Mouse (Mus musculus) embryonic facial prominence, embryonic 14.5 days (tissue): ENCODE measurements around the gene Unc13a. TPM values are rescaled to one million over a fixed set of nuclear protein-coding genes. Genes with fewer than 3 reads are reported as not detected.

ENCODE experiments used
- ATAC-seq: fragments of 200-750 bp; cut with Nextera tagmentation; 2 replicates; pipeline ENCODE4 v1.8.0; 2017; ENCODE audit warnings: low read depth, moderate number of reproducible peaks, moderate TSS enrichment
- DNase-seq: peaks from one replicate; pipeline ENCODE4 v3.0.0-alpha.2; 2015; ENCODE audit warnings: low spot score
- H3K27ac ChIP-seq: fragments of 300-500 bp; sonication (generic); replicated peaks from 2 replicates; pipeline ENCODE4 v1.5.1; 2014; ENCODE audit warnings: low read depth, mild to moderate bottlenecking, low read length, moderate library complexity
- H3K27me3 ChIP-seq: fragments of 300-500 bp; sonication (generic); replicated peaks from 2 replicates; pipeline ENCODE4 v1.6.1; 2014; ENCODE audit warnings: low read length; ENCODE audit not compliant: control insufficient read depth, insufficient read depth
- H3K36me3 ChIP-seq: fragments of 300-500 bp; sonication (generic); 2 replicates; pipeline ENCODE4 v1.6.1; 2014; ENCODE audit warnings: low read length, mixed read lengths; ENCODE audit not compliant: control insufficient read depth, insufficient read depth
- H3K4me1 ChIP-seq: fragments of 300-500 bp; sonication (generic); 2 replicates; pipeline ENCODE4 v1.6.1; 2014; ENCODE audit warnings: antibody characterized with exemption, low read length; ENCODE audit not compliant: control insufficient read depth, insufficient read depth
- H3K4me2 ChIP-seq: fragments of 300-500 bp; sonication (generic); 2 replicates; pipeline ENCODE4 v1.6.1; 2014; ENCODE audit warnings: low read depth, mild to moderate bottlenecking, low read length, moderate library complexity, mixed read lengths
- H3K4me3 ChIP-seq: fragments of 300-500 bp; sonication (generic); 2 replicates; pipeline ENCODE4 v1.5.1; 2014; ENCODE audit warnings: low read depth, mild to moderate bottlenecking, low read length
- H3K9ac ChIP-seq: fragments of 300-500 bp; sonication (generic); 2 replicates; pipeline ENCODE4 v1.6.1; 2014; ENCODE audit warnings: low read depth, mild to moderate bottlenecking, low read length, moderate library complexity, mixed read lengths
- H3K9me3 ChIP-seq: fragments of 300-500 bp; sonication (generic); 2 replicates; pipeline ENCODE4 v1.6.1; 2016; ENCODE audit warnings: low read length; ENCODE audit not compliant: control insufficient read depth
- WGBS: fragments of 180-500 bp; shearing (Covaris S2); extraction: QIAGEN DNeasy Blood & Tissue Kit; methylation state at CpG from one replicate; pipeline ENCODE4 v1.1.7; 2014; 5-methylcytosine and 5-hydroxymethylcytosine counted together
- polyA plus RNA-seq: library from polyadenylated mRNA; unstranded; fragments of >200 nt; fragmentation: Nextera tagmentation; extraction: Ambion mirVana; gene quantifications from 2 replicates; pipeline ENCODE4 v1.2.1, GENCODE M21; 2014

The Unc13a gene
- polyA plus RNA-seq, 1 experiment from 2014 or later, result 1.1 TPM

GRCm38 (mm10) chr8:71645510-71645909, 26.0 kb downstream of the Unc13a start:
- Histone ChIP-seq H3K4me2 (no peak overlapping the region), H3K4me3 (no peak overlapping the region), H3K36me3 (no peaks in the 10 kb centered on the region), H3K4me1 (no peaks in the 10 kb centered on the region), H3K9me3 (no peaks in the 10 kb centered on the region), H3K9ac (no peak overlapping the region), H3K27me3 (no peaks in the 10 kb centered on the region), H3K27ac (no peak overlapping the region)
- DNase-seq (no peak), ATAC-seq (no peak)
- WGBS, result 82% methylated on average over 9 of the region's 9 CpGs

GRCm38 (mm10) chr8:71639318-71639717, 32.2 kb downstream of the Unc13a start:
- H3K27me3 ChIP-seq, result peaks cover 7% of the 10 kb centered on the region
- no peaks in the 10 kb centered on the region for H3K4me1 ChIP-seq
- 83% methylated on average over 4 of the region's 4 CpGs for WGBS
- no peak overlapping the region for H3K4me3 ChIP-seq
- H3K27ac ChIP-seq, result no peak overlapping the region
- ATAC-seq (no peak), DNase-seq (no peak)
- no peak overlapping the region for H3K9ac ChIP-seq
- no peaks in the 10 kb centered on the region for H3K36me3 ChIP-seq
- H3K4me2 ChIP-seq, result no peak overlapping the region
- no peaks in the 10 kb centered on the region for H3K9me3 ChIP-seq

GRCm38 (mm10) chr8:71638321-71638720, 33.2 kb downstream of the Unc13a start:
- 72% methylated on average over 6 of the region's 6 CpGs for WGBS
- no peak overlapping the region for H3K27ac ChIP-seq
- no peak for DNase-seq
- H3K4me3 ChIP-seq, result no peak overlapping the region
- H3K27me3 ChIP-seq, result peaks cover 13% of the 10 kb centered on the region
- H3K9me3 ChIP-seq, result no peaks in the 10 kb centered on the region
- H3K9ac ChIP-seq, result no peak overlapping the region
- no peak overlapping the region for H3K4me2 ChIP-seq
- H3K4me1 ChIP-seq, result no peaks in the 10 kb centered on the region
- H3K36me3 ChIP-seq, result no peaks in the 10 kb centered on the region
- ATAC-seq, result no peak

GRCm38 (mm10) chr8:71637149-71638095, 34.1 kb downstream of the Unc13a start:
- Histone ChIP-seq H3K36me3 (no peaks in the 10 kb centered on the region), H3K27me3 (peaks cover 13% of the 10 kb centered on the region), H3K9ac (no peak overlapping the region), H3K4me3 (no peak overlapping the region), H3K27ac (no peak overlapping the region), H3K9me3 (no peaks in the 10 kb centered on the region), H3K4me2 (no peak overlapping the region), H3K4me1 (no peaks in the 10 kb centered on the region)
- DNase-seq, result no peak
- 65% methylated on average over 8 of the region's 8 CpGs for WGBS
- ATAC-seq, result no peak

DNA sequence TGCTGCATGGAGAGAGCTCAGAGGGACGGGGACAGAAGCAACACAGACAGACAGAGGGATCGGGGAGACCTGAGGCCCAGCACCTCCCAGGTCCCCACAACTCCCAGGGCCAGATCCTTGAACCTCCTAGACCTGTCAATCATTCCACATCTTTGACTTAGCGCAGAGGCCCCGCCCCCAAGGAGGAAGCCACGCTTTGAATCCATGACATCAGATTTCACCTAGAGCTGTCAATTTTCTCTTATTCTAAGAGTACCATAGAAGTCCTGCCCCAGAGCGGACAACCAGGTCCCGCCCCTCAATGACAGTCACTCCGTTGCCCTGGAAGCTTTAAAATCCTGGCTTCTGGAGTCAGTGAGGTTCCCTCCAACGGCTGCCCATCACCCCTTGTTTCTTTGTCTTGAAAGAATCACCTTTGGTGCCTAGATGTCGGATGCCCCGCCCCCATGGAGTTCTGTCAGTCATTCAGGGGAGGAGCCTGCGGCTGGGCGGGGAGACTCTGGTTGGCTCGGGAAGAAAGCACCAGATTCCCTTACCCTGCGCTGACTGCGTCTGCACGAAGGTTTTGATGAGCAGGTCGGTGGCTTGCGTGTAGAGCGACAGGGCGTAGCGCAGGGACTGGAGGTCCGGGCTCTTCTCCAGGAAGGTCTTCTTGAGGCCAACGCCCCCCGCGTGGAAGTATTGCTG, 37.4 kb downstream of the Unc13a start:
- Histone ChIP-seq H3K9me3 (no peaks in the 10 kb centered on the region), H3K4me2 (peak overlapping the region; percentile 44), H3K36me3 (no peaks in the 10 kb centered on the region), H3K4me3 (peak overlapping the region; percentile 20), H3K27ac (no peak overlapping the region), H3K27me3 (peaks cover 22% of the 10 kb centered on the region), H3K4me1 (peaks cover 8% of the 10 kb centered on the region), H3K9ac (peak overlapping the region; percentile 22; the same call in 1 of the 2 replicates)
- DNase-seq (peak; percentile 73), ATAC-seq (peak; percentile 54)
- 3% methylated on average over 24 of the region's 26 CpGs for WGBS

GRCm38 (mm10) chr8:71633164-71633563, 38.4 kb downstream of the Unc13a start:
- Histone ChIP-seq H3K9ac (no peak overlapping the region), H3K4me2 (no peak overlapping the region), H3K36me3 (no peaks in the 10 kb centered on the region), H3K4me1 (peaks cover 15% of the 10 kb centered on the region), H3K9me3 (no peaks in the 10 kb centered on the region), H3K27me3 (peaks cover 22% of the 10 kb centered on the region), H3K27ac (no peak overlapping the region), H3K4me3 (no peak overlapping the region)
- ATAC-seq (no peak), DNase-seq (peak; percentile 16)
- WGBS, result 20% methylated on average over 7 of the region's 22 CpGs

- 63% methylated on average over 2 of the region's 2 CpGs for WGBS
- no peaks in the 10 kb centered on the region for H3K9me3 ChIP-seq
- no peaks in the 10 kb centered on the region for H3K36me3 ChIP-seq
- H3K4me2 ChIP-seq, result no peak overlapping the region
- no peak overlapping the region for H3K4me3 ChIP-seq
- peaks cover 22% of the 10 kb centered on the region for H3K27me3 ChIP-seq
- ATAC-seq, result no peak
- peaks cover 23% of the 10 kb centered on the region for H3K4me1 ChIP-seq
- H3K27ac ChIP-seq, result no peak overlapping the region
- no peak for DNase-seq
- H3K9ac ChIP-seq, result no peak overlapping the region
Observed at GRCm38 (mm10) chr8:71631897-71632296, 39.7 kb downstream of the Unc13a start.

DNA sequence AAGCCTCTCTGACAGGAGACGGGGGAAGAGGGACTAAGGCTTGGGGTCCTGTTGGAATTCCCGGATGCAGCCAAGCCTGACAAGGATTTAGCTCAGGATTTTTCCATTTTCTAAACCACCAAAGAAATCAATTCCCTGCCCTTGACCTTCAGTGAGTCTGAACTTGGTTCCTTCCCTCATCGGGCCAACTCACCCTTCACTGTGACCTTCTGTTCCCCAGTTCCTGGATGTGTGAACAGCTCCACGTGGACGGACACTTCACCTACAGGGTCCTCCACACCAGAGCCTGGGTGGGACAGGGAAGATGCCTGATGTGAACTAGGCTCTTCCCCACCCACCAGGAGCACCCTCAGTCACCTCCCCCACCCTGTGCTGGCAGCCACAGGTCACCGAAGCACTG, 40.8 kb downstream of the Unc13a start:
- WGBS, result 81% methylated on average over 6 of the region's 6 CpGs
- Histone ChIP-seq H3K27me3 (peaks cover 22% of the 10 kb centered on the region), H3K4me1 (peaks cover 23% of the 10 kb centered on the region), H3K4me3 (no peak overlapping the region), H3K27ac (no peak overlapping the region), H3K36me3 (peaks cover 6% of the 10 kb centered on the region; the same call in 1 of the 2 replicates), H3K9me3 (no peaks in the 10 kb centered on the region), H3K9ac (no peak overlapping the region), H3K4me2 (no peak overlapping the region)
- ATAC-seq (no peak), DNase-seq (no peak)
